Mouse (Mus musculus): Measurements from ENCODE around the gene Gm9837. TPM values are rescaled to one million over a fixed set of nuclear protein-coding genes. Genes with fewer than 3 reads are reported as not detected.

Gm9837 gene
- total RNA-seq (2021) = not detected

GRCm38 (mm10) chr11:53469968-53470695 lies at the start of gene Gm9837:
Gene Gm9837 (minus strand): TSS chr11:53470479.
- intact Hi-C loops (cut with DNase I) = loop anchor here (1.0 to 10.0 kb wide), 7 partner anchors 41 to 385 kb away; partner anchors contain the start of genes Gm12216 and Kif3a
- DNase-seq = peak; percentile 92 to 95

- intact Hi-C loops (cut with DNase I) = no loop called here
These were observed 49.2 kb upstream of the Gm9837 start, which contains the start of gene Sept8 for GRCm38 (mm10) chr11:53519207-53520121. Gene Sept8 (plus strand): TSS chr11:53519257.

GRCm38 (mm10) chr11:53518759-53519158 lies 48.5 kb upstream of the Gm9837 start:
- DNase-seq = no peak
- intact Hi-C loops (cut with DNase I) = no loop called here

More at GRCm38 (mm10) chr11:53519207-53520121, 49.2 kb upstream of the Gm9837 start, which contains the start of gene Sept8:
- peak; percentile 71 to 83 for DNase-seq

GRCm38 (mm10) chr11:53516775-53517627 lies 46.7 kb upstream of the Gm9837 start:
- intact Hi-C loops (cut with DNase I) = no loop called here
- no peak for DNase-seq

GRCm38 (mm10) chr11:53510351-53510750 lies 40.1 kb upstream of the Gm9837 start:
- intact Hi-C loops (cut with DNase I) = loop anchor here (2.0 kb wide), 1 partner anchor 40 kb away; the partner anchor contains the start of gene Gm9837
- DNase-seq = no peak

- DNase-seq = no peak
- intact Hi-C loops (cut with DNase I) = no loop called here
These were observed 38.3 kb upstream of the Gm9837 start for GRCm38 (mm10) chr11:53508591-53508990.

- DNase-seq = peak; percentile 67 to 75
- intact Hi-C loops (cut with DNase I) = no loop called here
These were observed 37.9 kb upstream of the Gm9837 start for GRCm38 (mm10) chr11:53508152-53508551.

- no peak for DNase-seq
These were observed 37.0 kb upstream of the Gm9837 start for GRCm38 (mm10) chr11:53507098-53507805.

GRCm38 (mm10) chr11:53505026-53505663 lies 34.9 kb upstream of the Gm9837 start:
- DNase-seq = no peak
- intact Hi-C loops (cut with DNase I) = no loop called here

More at GRCm38 (mm10) chr11:53507098-53507805, 37.0 kb upstream of the Gm9837 start:
- intact Hi-C loops (cut with DNase I) = no loop called here

GRCm38 (mm10) chr11:53504376-53504775 lies 34.1 kb upstream of the Gm9837 start:
- intact Hi-C loops (cut with DNase I) = no loop called here
- no peak for DNase-seq

- no peak for DNase-seq
These were observed 33.5 kb upstream of the Gm9837 start for GRCm38 (mm10) chr11:53503738-53504137.

GRCm38 (mm10) chr11:53502039-53502765 lies 31.9 kb upstream of the Gm9837 start:
- intact Hi-C loops (cut with DNase I) = no loop called here
- no peak for DNase-seq

More at GRCm38 (mm10) chr11:53503738-53504137, 33.5 kb upstream of the Gm9837 start:
- intact Hi-C loops (cut with DNase I) = no loop called here

GRCm38 (mm10) chr11:53500569-53500968 lies 30.3 kb upstream of the Gm9837 start:
- no peak for DNase-seq
- intact Hi-C loops (cut with DNase I) = no loop called here

- DNase-seq = no peak
- intact Hi-C loops (cut with DNase I) = no loop called here
These were observed 26.7 kb upstream of the Gm9837 start for GRCm38 (mm10) chr11:53496946-53497345.

GRCm38 (mm10) chr11:53495417-53495816 lies 25.1 kb upstream of the Gm9837 start:
- no peak for DNase-seq
- intact Hi-C loops (cut with DNase I) = no loop called here

GRCm38 (mm10) chr11:53493243-53493955 lies 23.1 kb upstream of the Gm9837 start:
- intact Hi-C loops (cut with DNase I) = no loop called here
- DNase-seq = no peak

GRCm38 (mm10) chr11:53491954-53492401 lies 21.7 kb upstream of the Gm9837 start:
- peak; percentile 35 to 47 for DNase-seq
- intact Hi-C loops (cut with DNase I) = no loop called here

- DNase-seq = no peak
- intact Hi-C loops (cut with DNase I) = loop anchor here (5.0 kb wide), 1 partner anchor 93 kb away; no protein-coding TSS in a partner anchor
These were observed 19.1 kb upstream of the Gm9837 start for GRCm38 (mm10) chr11:53489421-53489820.
